Mouse (Mus musculus) lung, postnatal 10 days (tissue): ENCODE results near the gene Jag1.
A peak's percentile ranks its signal among the peaks of the same experiment; 100 is the strongest.

Experiments
- DNase-seq: peaks from one replicate; pipeline ENCODE4 v3.0.0; 2021

Gene Jag1

GRCm38 (mm10) chr2:137116025-137116674 lies at the start of gene Jag1:
TSS of gene Jag1 (minus strand) at chr2:137116644.
- peak; percentile 45 for DNase-seq

- no peak for DNase-seq
Observed at GRCm38 (mm10) chr2:137156018-137156417, 39.6 kb upstream of the Jag1 start.

- no peak for DNase-seq
Observed at GRCm38 (mm10) chr2:137153825-137154224, 37.4 kb upstream of the Jag1 start.

GRCm38 (mm10) chr2:137153172-137153667 lies 36.8 kb upstream of the Jag1 start:
- no peak for DNase-seq

- DNase-seq, result no peak
Observed at GRCm38 (mm10) chr2:137150953-137151352, 34.5 kb upstream of the Jag1 start.

- no peak for DNase-seq
Observed at GRCm38 (mm10) chr2:137146938-137147666, 30.7 kb upstream of the Jag1 start.

GRCm38 (mm10) chr2:137138063-137138462 lies 21.6 kb upstream of the Jag1 start:
- DNase-seq, result no peak

- no peak for DNase-seq
Observed at GRCm38 (mm10) chr2:137134035-137134434, 17.6 kb upstream of the Jag1 start.

GRCm38 (mm10) chr2:137124861-137125260 lies 8.4 kb upstream of the Jag1 start:
- DNase-seq, result no peak

GRCm38 (mm10) chr2:137117321-137117690 lies 862 bp upstream of the Jag1 start:
- DNase-seq, result peak; percentile 95

- DNase-seq, result peak; percentile 94
Observed at GRCm38 (mm10) chr2:137116675-137117320, 354 bp upstream of the Jag1 start.

GRCm38 (mm10) chr2:137115241-137116024 lies 1.0 kb downstream of the Jag1 start:
- peak; percentile 38 for DNase-seq

GRCm38 (mm10) chr2:137114248-137115096 lies 2.0 kb downstream of the Jag1 start:
- peak; percentile 94 for DNase-seq

GRCm38 (mm10) chr2:137113288-137114061 lies 3.0 kb downstream of the Jag1 start:
- peak; percentile 36 for DNase-seq

- no peak for DNase-seq
Observed at GRCm38 (mm10) chr2:137110214-137110898, 6.1 kb downstream of the Jag1 start.

- DNase-seq, result peak; percentile 44
Observed at GRCm38 (mm10) chr2:137109321-137110213, 6.9 kb downstream of the Jag1 start.

- DNase-seq, result no peak
Observed at GRCm38 (mm10) chr2:137107946-137108345, 8.5 kb downstream of the Jag1 start.

GRCm38 (mm10) chr2:137107203-137107602 lies 9.2 kb downstream of the Jag1 start:
- DNase-seq, result no peak

GRCm38 (mm10) chr2:137101074-137101473 lies 15.4 kb downstream of the Jag1 start:
- peak; percentile 36 for DNase-seq
